ENCODE assay signal across 7 mouse cellular contexts in genomic region chr12:25101389-25101788, GRCm38 (mm10). TPM values are rescaled to one million over a fixed set of nuclear protein-coding genes. Genes with fewer than 3 reads are reported as not detected.
A peak's percentile ranks its signal among the peaks of the same experiment; 100 is the strongest.
DNase-seq lines count a peak whose midpoint lies in the region; ATAC-seq lines count a peak whose summit lies in the region.

No protein-coding gene starts in this region.

- no peaks in the 10 kb centered on the region for H3K27me3 ChIP-seq in midbrain, embryonic 16.5 days (ENCODE audit: control insufficient read depth, insufficient read depth, low read depth, low read length)

- no peaks in the 10 kb centered on the region for H3K9me3 ChIP-seq in midbrain, embryonic 16.5 days (replicated peaks; ENCODE audit: control insufficient read depth, low read length, poor library complexity, severe bottlenecking)

- H3K27ac ChIP-seq in midbrain, embryonic 16.5 days (ENCODE audit: low read length): no peak overlapping the region

- H3K4me3 ChIP-seq in midbrain, embryonic 16.5 days (ENCODE audit: low read depth, low read length): no peak overlapping the region

- no peak for ATAC-seq in midbrain, embryonic 16.5 days
- ATAC-seq in activated CD4-positive, CD25-positive, alpha-beta regulatory T cell, adult 4 months: no peak

- H3K36me3 ChIP-seq in midbrain, embryonic 16.5 days (ENCODE audit: control insufficient read depth, insufficient read depth, low read length): no peaks in the 10 kb centered on the region

- peak; percentile 36 for DNase-seq in NIH3T3 (ENCODE audit: low read depth)
- peak; percentile 25 to 48 for DNase-seq in cerebellum, postnatal 10 days
- DNase-seq in heart, postnatal 14 days: peak; percentile 5 to 29
- peak; percentile 45 to 46 for DNase-seq in kidney, postnatal 4 days
- no peak for DNase-seq in layer of hippocampus, adult 18-20 months (ENCODE audit: low spot score in 2 of 2)

- intact Hi-C loops in heart, postnatal 14 days (cut with DNase I): loop anchor here (1.0 kb wide), 1 partner anchor 16 kb away; no protein-coding TSS in a partner anchor

- WGBS in midbrain, embryonic 16.5 days: 17% methylated on average over 5 of the region's 5 CpGs

- H3K4me2 ChIP-seq in midbrain, embryonic 16.5 days (ENCODE audit: low read length): peak overlapping the region; percentile 98; the same call in 1 of the 2 replicates

- peaks cover 29% of the 10 kb centered on the region for H3K4me1 ChIP-seq in midbrain, embryonic 16.5 days (ENCODE audit: control insufficient read depth, insufficient read depth, low read length)

- H3K9ac ChIP-seq in midbrain, embryonic 16.5 days (ENCODE audit: low read depth, low read length): no peak overlapping the region

RNA-seq across cellular contexts. Expression of gene Id2, which starts 4.4 kb away (rescaled TPM):
- total RNA-seq in heart, postnatal 14 days (2021): 10 to 100 TPM; 13.6 to 14.6 TPM
- 140 and 176 TPM in 2 replicates for polyA plus RNA-seq in midbrain, embryonic 16.5 days (2015; fragmentation: Nextera tagmentation; extraction: Ambion mirVana)
- 100 to 1,000 TPM; 302 to 334 TPM for polyA plus RNA-seq in activated CD4-positive, CD25-positive, alpha-beta regulatory T cell, adult 4 months (2017; shearing (Covaris generic))
- total RNA-seq in layer of hippocampus, adult 18-20 months (2021): 10 to 100 TPM; 84.9 to 98.6 TPM

Comparison
In these comparisons a context has a peak if more than half of its experiments do, and no peak if none do; other contexts are left out.
1. DNase-seq: peak in NIH3T3 (single experiment), cerebellum, postnatal 10 days (2 of 2), heart, postnatal 14 days (2 of 2) and kidney, postnatal 4 days (2 of 2); none in layer of hippocampus, adult 18-20 months (0 of 2).
2. RNA of gene Id2, which starts 4.4 kb away (total RNA-seq): 84.9 to 98.6 TPM in layer of hippocampus, adult 18-20 months; 13.6 to 14.6 TPM in heart, postnatal 14 days; every median in the first group is over 4 times any median in the second.